Mouse (Mus musculus) cerebellum, postnatal 36 days (tissue): ENCODE measurements around the gene Tmod3.
"Not testable (repeated sequence)": the region's sequence is repeated elsewhere in the genome, so short reads cannot be mapped to it uniquely, and the experiment has no call there.

ENCODE experiments used
- DNase-seq, 2 experiments: peaks; one replicate each; pipeline ENCODE4 v3.0.0; 2021 to 2022; ENCODE audit warnings: mixed read lengths in 2 of 2

Tmod3 gene

DNA sequence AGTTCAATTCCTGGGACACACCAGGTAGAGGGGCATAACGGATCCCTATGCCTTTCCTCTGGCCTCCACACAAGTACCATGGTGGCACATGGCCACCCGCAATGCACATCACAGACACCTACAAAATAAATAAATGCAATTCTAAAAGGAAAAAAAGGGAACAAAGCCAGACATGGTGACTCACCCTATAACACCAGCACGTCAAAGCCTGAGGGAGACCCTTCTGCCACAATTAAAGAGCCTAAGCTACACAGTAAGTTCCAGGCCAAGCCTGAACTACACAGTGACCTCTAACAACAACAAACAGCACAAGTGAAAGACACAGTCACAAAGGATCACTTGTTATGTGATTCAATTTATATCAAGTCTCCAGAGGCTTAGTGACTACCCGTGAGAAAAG lies 5.7 kb downstream of the Tmod3 start:
- no peak for DNase-seq

DNA sequence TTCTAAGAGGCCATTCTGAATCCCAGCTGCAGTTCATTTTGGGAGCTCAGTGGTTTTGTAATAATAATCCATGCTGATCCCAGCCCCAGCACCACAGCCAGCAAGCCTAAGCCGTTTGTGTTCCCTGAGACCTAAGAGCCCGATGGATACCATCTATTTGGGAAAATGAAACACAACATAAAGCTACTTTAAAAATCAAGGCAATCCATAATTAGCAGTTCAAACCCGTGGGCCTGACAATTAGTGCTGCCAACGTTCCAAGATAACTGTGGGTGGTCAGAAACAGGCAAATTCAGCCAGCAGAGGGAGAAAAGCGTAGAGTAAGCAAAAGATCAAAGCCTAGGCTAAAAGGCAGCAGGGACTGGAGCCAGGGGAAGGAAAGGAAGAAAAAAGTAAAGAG lies 8.1 kb downstream of the Tmod3 start:
- DNase-seq = peak; percentile 29 to 45

DNA sequence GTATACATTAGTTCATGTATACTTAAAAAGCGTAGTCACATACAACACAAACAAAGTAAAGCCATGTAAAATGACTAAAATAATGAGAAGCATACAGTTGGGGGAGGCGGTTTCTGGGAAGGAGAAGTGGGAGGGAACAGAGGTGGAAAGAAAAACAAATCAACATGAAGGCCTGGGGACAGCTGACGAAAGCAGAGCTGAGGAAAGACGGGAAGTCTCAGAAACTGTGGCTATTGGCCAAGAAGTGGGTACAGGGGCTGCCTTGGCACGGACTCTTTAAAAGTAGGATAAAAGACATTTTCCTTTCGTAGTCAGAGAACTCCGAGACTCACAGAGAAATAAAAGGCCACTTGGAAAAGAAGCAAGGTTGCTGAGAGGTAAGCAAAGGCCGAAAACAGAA lies 10.4 kb downstream of the Tmod3 start:
- no peak for DNase-seq

DNA sequence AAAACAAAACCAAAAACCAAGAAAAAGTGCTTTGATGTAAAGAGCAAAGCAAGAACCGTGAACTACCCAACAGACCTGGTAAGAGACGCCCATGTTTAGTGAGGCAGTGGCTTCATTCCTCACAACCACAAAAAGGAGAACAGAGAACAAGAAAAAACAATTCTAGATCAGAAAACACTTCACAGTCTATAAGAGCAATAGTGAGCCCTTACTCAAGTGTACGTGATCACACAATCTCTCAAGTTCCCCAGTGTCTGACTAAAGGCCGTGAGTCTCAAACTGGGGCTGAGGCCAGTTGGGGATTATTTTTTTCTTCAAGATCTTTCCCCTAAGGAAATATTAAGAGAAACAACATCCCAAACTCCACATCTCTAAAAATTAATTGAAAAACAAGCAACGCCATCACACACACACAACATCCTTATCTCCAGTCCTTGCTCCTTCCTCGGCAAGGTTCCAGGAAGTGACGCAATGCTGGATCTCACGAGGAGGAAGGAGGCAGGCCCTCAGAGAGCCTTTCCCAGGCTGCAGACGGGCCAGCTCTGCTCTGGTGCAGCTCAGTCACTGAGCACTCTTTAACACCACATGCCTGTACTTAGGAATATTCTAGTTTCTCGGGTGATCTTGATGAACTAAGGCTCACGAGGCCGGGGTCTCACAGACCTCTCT lies 12.4 kb downstream of the Tmod3 start:
- peak in 1 of 2 experiments; percentile 28 for DNase-seq

DNA sequence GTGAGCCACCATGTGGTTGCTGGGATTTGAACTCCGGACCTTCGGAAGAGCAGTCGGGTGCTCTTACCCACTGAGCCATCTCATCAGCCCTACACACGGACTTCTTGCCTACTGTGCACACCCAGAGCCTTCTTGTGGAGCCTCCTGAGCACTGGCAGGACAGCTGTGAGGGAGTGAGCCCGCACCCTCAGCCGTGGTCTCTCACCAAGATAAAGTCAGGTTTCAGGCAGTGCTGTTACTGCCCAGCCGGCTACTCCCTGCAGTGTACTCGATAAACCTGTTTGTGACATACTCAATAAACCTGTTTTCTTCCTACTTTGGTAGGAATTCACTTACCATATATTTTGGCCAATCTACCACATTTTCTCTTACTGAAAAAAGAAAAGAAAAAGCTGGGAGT lies 13.9 kb downstream of the Tmod3 start:
- no peak for DNase-seq

DNA sequence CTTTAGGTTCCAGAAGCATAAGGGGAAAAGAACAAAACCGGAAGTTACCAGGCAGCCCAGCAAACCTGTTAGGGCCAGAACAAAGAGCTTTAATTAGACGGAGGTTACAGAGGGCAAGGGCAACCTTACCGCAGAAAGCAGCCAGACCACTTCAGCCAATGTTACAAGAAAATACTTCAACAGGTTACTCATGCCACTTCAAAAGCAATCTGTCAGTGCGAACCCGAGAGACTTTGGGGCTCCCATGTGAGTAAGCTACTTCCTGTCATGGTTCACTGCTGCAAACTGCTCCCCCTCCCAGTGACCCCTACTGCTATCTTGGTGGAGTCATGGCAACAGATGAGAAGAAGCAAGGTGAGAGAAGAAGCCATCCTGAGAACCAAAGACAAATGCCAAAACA lies 18.0 kb downstream of the Tmod3 start:
- DNase-seq = no peak

DNA sequence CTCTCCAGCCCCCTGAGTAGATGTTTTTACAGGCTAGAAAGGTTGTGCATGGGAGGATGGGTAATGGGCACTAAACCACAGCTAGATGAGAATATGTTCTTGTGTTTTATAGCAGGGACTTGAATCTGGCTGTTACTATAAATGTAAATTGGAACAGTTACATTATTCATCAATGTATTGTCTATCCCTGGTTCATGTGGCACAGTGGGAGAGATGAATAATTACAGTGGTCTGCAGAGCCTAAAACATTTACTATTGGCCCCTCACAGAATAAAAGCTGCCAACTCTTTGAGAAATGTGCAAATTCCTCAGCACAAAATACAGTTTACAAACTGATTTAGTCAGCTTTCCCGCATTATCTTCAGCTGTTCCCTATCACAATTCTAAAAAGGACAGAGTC lies 23.0 kb downstream of the Tmod3 start:
- no peak for DNase-seq

DNA sequence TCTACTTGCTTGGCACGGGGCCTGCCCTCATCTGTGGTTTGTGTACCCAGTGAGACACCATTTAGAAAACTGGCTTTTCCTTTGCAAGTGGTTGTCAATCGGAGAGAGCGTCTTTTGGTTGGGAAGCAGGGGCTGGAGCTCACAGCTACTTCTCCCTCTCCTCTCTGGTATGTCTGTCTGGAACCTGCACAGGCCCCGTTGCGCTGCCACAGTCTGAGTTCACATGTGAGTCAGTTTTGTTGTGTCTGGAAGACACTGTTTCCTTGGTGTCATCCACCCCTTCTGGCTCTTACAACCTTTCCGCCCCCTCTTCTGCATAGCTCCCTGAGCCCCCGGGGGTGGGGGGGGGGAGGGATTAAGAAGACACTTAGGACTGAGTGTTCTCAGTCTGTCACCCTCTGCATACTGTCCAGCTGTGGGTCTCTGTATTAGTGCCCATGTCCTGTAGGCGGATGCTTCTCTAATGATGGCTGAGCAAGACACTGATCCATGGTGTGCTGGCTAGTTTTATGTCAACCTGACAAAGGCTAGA lies 25.0 kb downstream of the Tmod3 start:
- no peak for DNase-seq

DNA sequence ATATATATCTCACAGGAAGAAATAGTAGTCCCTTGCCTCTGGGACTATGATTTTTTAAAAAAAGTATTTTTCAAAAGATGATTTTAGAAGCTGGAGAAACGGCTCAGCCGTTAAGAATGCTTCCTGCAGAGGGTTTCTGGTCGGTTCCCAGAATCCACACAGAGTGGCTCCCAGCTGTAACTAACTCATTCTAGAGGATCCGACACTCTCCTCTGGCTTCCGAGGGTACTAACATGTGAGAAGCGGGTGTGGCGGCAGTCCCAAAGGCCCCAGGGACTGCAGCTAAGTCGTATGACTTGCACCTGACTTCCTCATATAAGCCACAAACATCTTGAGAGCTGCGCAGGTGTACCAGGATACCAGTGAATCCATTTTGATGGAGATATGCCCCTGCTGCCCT lies 26.5 kb downstream of the Tmod3 start:
- not testable (repeated sequence) for DNase-seq

DNA sequence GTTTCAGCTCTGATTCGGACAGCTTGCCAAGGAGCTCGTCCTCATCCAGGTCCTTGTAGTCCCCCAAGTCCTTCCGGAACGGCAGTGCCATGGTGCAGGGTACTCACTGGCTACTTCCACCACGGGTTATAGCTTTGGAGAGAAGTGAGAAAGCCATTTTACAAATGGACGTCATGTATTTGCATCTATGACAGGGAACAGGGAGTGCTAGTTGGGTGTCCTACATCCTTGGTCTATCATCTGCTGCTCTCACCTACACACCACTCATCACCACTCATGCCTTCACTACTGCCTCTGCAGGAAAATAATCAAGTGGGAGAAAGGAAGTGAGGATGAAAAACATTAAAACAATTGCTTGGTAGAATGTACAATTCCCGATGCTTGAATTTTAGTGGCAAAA lies 27.0 kb downstream of the Tmod3 start:
- DNase-seq = no peak

DNA sequence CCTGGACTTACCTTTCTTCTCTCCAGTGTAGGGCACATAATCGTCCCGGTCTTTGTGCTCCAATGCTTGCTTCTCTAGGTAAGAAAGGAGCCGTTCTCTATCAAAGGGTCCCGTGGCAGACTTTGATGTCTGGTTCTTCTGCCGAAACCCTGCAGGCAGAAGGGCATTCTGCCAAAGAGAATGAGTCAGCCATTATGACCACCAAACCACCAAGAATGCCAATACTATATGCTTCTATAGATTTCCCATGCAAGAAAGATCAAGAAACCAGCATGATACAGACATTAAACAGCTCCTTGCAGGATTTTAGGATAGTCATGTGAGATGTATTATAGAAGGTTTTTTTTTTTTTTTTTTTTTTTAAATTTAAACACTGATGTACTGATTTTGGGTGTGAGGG lies 30.1 kb downstream of the Tmod3 start:
- peak in 1 of 2 experiments; percentile 36 for DNase-seq

DNA sequence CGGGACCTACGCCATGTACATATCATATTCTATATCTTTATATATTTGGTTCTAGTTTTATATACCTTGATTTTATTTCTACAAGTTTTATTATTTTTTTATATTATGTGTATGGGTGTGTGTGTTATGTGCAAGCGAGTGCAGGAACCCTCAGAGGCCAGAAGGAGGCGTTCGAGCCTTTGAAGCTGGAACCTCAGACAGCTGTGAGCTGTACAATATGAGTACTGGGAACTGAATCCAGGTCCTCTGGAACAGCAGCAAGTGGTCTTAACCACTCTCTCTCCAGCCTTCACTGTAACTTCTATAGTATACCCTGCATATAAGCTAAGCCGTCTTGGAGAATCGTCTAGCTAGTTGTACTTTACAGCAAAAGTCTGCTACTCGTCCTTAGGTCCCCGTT lies 31.4 kb downstream of the Tmod3 start:
- no peak for DNase-seq

DNA sequence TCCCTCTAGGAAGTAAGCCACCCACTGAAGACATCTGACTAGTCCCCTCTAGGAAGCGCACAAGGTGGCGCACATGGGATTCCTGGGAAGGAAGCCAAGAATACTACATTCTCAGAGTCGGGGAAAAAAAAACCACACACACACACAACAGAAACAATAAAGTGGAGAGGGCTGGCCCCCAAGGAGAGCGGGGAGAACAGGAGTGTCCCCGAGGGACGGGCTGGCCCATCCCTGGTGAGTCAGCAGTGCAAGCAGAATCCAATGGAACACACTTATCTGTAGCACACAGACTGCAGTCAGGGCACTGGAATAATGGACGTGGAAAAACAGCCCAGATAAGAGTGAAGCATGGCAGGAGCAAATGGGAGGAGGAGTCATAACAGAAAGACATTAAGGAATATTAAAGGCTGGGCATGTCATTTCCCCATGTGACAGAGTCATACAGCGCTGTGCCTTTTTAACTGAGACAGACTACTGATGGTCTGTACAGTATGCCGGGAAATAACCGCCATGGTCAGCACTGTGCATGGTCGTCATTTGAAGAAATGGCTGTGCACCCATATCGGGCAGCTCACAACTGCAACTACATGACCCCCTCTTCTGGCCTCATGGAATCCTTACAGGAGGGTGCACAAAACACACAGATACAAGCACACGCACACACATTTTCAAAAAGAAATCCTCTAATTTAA lies 31.9 kb downstream of the Tmod3 start:
- DNase-seq = no peak

DNA sequence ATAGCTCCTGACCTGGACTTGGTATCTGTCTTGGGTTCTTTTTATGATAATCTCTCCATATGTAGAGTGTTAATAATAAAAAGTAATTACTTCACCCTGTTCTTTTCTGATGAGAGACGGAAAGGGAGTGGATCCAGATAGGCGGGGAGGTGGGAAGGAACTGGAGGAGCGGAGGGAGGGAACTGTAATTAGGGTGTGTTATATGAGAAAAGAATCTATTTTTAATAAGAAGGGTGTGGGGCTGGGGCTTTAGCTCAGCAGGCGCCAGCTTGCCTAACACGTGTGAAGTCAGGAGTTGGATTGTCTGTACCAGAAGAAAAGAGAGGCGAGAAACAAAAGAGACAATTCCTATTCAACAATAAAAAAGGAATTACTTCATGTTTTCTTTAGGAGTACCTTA lies 35.8 kb downstream of the Tmod3 start:
- DNase-seq = peak; percentile 31 to 40

DNA sequence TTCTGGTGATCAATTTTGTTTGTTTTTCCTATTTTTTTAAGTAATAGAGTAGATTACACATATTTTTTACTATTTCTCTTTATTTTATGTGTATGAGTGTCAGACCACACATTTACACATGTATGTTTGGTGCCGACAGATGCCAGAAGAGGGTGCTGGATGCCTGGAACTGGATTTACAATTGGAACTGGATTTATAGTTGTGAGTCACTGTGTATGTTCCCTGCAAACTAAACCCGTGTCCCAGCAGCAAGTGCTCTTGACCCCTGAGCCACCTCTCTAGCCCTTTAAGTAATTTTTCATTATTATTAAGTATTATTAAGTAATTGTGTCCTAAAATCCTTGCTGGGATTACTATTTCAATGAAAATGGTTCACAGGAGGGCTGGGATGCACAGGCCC lies 37.2 kb downstream of the Tmod3 start:
- no peak for DNase-seq

DNA sequence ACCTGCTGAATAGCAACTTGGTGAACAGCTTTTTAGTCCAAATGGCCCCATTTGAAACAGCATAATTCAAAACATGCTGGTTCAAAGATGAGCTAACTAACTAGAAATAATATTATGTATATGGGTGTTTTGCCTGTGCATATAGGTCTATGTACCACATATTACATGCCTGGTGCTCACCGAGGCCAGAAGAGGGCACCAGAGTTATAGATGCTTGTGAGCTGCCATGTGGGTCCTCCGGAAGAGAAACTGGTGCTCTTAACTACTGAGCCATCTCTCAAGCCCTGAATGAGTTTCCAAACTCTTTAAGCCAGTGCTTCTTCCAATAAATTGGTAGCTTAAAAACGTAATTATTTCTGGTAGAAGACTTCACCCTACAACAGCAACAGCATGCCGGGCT lies 37.7 kb downstream of the Tmod3 start:
- DNase-seq = peak; percentile 33 to 46

DNA sequence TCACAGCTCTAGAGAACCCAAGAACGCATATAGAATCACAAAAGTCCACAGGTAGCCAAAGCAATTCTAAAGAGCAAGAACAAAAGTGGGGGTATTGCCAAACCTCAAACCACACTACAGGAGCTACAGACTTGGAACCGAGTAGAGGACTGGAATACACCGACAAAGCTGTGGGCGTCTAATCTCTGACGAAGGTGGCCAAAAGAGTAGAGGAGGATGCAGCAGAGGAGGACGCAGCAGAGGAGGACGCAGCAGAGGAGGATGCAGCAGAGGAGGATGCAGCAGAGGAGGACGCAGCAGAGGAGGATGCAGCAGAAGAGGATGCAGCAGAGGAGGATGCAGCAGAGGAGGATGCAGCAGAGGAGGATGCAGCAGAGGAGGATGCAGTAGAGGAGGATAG lies 38.5 kb downstream of the Tmod3 start:
- DNase-seq = no peak

DNA sequence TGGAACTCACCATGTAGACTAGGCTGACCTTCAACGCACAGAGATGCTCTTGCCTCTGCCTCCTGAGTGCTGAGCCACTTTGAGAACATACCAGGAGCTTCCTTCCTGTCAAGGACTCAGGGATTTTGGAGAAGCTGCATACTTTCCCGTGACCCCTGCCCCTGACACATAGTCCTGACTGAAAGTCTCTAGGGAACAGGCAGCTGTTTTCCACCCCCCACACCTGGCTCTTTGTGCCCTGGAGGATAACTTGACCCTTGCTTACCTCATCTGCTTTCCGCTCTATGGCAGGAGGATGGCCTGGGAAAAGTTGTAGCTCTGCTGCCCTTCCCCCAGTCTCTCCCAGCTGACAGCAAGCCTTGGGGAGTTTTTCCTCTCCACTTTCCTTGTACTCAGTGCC lies 41.7 kb downstream of the Tmod3 start:
- no peak for DNase-seq

DNA sequence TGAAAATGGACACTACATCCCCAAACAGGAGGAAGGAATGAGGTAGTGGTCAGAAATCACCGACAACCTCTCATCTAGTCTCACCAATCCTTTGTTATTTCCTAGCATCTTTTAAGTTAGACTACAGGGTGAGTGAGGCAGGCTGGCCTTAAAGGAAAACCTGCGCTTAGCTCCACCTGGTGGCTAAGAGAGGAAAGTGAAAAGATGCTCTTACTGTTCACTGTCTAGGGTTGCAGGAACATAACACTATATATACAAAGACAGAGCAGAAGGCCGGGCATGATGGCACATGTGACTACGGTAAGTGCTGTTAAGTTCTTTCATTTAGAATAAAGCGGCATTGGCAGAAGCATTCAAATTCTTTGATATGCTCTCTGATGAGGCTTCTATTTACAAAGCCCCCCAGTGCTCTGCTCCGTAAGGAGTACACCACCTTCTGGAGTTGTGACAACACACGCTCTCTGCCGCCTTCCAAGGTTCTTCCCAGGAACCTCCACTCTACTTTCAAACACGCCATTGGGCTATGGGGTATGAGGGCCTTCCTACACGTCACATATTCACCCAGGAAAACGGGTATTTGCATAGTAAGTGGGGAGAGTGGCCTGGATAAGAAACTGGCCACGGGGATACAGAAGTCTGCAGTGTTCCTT lies 43.9 kb downstream of the Tmod3 start:
- DNase-seq = peak; percentile 52 to 69

DNA sequence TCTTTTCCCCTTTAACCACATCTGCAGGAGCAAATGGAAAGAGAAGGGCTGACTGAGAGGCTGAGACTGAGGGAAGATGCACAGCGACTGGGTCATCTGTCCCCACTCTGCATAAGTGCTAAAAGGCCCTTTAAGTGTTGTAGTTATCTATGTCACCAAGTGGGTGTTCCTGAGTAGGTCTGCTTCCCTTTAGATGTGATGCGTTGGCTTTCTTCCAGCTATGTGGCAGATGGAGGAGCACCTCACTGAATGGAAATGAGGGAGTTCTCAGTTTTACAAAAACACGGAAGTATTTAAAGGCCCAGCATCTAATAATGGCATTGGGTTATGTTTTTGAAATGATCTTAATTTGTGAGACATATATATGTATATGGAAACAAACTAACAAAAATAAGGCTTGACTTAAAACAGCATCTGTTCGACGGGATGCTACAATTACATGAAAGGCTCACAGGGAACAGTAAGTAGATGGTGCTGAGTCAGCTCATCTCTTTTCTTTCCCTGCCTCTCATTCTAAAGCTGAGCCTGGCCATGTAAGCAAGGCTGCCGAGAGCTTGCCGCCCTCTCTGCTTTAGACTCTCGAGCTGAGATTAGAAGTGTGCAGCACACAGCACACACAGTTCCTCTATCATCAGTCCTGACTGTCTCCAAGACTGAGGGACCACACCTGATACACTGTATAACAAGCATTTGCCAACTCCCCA lies 48.1 kb downstream of the Tmod3 start:
- peak; percentile 30 to 32 for DNase-seq

DNA sequence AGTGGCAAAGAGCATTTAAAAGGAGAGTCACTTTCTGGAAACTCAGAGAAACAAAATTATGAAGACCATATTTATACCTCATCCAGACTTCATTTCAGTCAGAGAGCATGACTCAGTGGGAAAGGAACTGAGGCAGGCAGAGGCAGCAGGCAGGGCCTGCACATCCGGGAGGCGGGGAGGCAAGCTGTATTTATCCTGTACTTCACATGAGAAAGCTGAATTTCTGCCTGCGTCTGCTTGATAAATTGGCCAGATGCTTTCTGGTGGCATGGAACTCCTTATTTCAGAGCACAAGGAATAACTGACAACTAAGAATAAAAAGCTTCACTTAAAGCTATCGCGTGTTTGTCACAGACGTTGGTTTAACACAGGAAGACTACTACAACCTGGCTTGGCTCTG lies 55.1 kb downstream of the Tmod3 start:
- no peak for DNase-seq

DNA sequence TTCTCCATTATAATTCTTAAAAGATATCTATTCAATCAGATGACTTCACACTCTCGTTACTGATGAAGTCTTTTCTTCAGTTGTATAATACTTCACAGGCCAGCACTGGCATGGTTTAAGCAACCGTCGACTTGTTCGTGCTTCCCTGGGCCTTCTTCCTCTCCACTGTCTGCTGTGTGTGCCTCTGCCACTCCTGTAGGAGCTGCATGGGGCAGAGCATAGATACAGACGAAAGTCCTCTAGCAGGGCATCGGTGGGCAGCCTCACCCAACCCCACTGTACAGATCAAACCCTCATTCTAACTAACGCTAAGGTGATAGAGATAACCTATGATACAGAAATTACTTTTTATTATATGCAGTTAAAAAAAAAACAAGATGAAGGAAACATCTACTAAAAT lies 60.9 kb downstream of the Tmod3 start:
- DNase-seq = no peak

DNA sequence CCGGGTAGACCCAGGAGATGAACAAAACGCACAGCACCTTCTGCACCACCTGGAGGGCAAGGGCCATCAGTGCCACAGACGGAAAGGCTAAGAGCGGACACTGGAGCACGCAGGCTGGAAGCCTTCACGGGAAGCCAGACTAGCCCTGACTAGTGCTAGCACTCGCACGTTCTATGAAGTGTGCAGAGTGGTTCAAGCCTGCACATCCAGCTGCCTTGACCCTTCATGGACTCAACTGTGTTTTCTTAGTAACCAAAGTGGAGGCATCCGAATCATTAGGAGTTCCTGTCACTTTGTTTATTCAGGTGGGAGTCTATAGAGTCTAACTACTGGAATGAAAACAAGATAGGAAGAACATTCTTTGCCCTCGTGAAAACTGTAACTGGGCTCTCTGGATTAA lies 63.5 kb downstream of the Tmod3 start:
- no peak for DNase-seq
